Mouse (Mus musculus) left cerebral cortex, postnatal 10 days (tissue): ENCODE results near the gene Nhp2. TPM values are rescaled to one million over a fixed set of nuclear protein-coding genes. Genes with fewer than 3 reads are reported as not detected.

Experiments used
- DNase-seq, 2 experiments: peaks; one replicate each; pipeline ENCODE4 v3.0.0; 2021 to 2022; ENCODE audit warnings: low spot score in 2 of 2, mixed read lengths in 1 of 2; ENCODE audit errors: extremely low spot score in 1 of 2
- intact Hi-C: fragments of 180-260 bp; cut with DNase I; formaldehyde crosslinking; loops from one replicate; pipeline ENCODE4 v1.15.1; 2025
- total RNA-seq, 2 experiments: library from RNA; stranded (reverse); gene quantifications; 2 replicates each; pipeline ENCODE4 v1.2.3; 2021

The Nhp2 gene
- 10 to 100 TPM; 51.1 to 51.4 TPM for total RNA-seq

DNA sequence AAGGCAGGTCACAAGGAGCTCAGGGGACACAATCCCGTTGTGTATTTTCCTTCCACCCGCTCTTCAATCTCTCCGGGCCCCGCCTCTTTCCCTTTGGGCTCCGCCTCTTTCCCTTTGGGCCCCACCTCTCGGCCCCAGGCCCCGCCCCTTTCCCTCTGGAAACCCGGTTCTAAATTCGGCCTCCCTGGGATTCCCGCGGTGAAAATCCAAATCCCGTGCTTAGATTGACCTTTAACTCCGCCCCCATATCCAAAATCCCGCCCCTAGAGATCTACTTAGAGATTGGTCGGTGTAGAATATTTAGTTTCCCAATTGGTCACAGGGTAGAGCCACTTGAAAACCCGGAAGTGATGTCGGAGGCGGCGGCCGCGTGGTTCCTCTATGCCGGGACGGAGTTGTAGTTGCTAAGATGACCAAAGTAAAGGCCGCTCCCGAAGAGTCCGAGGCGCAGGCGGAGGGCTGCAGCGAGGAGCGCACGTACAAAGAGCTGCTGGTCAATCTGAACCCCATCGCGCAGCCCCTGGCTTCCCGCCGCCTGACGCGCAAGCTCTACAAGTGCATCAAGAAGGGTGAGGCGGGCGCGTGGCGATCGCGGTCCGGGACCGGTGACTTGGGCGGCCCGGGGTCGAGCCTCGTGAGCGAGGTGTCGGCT, at the start of gene Nhp2:
Gene Nhp2, plus strand, starts transcription at position 327 of the 652 bp plus-strand sequence.
- DNase-seq = peak; percentile 94 to 97
- intact Hi-C loops = loop anchor here (2.0 kb wide), 1 partner anchor 61 kb away; no protein-coding TSS in a partner anchor

DNA sequence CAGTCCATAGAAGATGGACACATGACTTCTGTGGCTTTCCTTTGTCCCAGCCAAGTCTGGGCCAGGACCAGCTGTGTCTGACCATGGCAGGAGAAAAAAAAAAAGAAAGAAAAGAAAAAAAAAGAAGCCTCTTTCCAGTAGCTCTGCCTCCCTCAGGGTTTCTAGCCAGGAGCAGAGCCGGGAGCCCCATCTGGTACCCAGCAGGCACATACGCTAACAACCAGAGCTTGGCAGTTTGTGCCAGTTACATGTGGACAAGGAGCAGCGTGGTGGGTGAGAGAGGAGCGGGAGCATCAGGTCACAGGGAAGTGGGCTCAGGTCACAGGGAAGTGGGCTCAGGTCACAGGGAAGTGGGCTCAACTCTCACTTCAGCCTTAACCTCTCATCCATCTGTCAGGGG, 43.1 kb upstream of the Nhp2 start:
- no peak for DNase-seq
- intact Hi-C loops = no loop called here

- intact Hi-C loops = no loop called here
- no peak for DNase-seq
Measured at GRCm38 (mm10) chr11:51577587-51577986, 41.9 kb upstream of the Nhp2 start.

GRCm38 (mm10) chr11:51579024-51579423, 40.5 kb upstream of the Nhp2 start:
- no peak for DNase-seq
- intact Hi-C loops = no loop called here

DNA sequence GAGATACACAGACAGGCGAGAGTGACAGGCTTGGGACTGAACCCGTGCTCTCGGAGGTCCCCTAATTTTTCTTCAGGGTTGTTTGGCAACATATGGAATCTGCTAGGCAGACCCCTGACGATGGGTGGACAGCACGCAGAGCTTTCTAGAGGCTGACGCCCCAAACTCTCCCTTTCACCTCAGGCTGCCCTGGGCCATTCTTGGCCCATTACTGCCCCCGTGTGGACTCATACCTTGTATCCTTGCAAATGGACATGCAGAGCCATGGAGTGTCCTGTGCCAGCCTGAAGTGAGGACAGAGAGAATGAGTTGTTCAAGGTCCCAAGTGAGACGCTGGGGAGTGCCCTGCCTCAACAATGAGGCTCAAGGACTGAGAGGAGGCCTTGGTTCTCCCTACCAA, 36.8 kb upstream of the Nhp2 start:
- DNase-seq = peak; percentile 37 to 80
- intact Hi-C loops = loop anchor here (5.0 kb wide), 1 partner anchor 295 kb away; the partner anchor contains the start of gene Col23a1

DNA sequence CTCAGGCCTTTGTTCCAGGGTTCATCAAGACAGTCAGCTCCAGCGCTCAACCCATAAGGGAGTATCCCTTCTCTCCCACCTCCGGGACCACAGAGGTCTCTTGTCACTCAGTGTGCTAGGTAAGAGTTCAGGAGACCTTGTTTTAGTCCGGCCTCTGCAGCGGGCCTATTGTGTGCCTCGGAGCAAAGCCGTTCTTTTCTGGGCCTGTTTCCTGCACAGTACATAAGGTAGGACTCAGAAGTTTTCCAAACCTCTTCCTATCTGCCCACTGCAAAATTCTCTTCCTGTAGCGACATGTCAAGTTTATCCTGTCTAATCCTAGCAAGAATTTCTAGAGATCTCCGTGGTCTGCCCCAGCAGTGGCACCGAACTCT, 35.5 kb upstream of the Nhp2 start:
- intact Hi-C loops = loop anchor here (5.0 kb wide), 1 partner anchor 297 kb away; the partner anchor contains the start of gene Col23a1
- DNase-seq = no peak

- peak; percentile 91 to 96 for DNase-seq
- intact Hi-C loops = loop anchor here (5.0 kb wide), 1 partner anchor 297 kb away; the partner anchor contains the start of gene Col23a1
Measured at GRCm38 (mm10) chr11:51584431-51585248, 34.9 kb upstream of the Nhp2 start, which contains the start of gene Phykpl. Phykpl (plus strand) TSS chr11:51584757.

GRCm38 (mm10) chr11:51585608-51586252, 33.8 kb upstream of the Nhp2 start:
- intact Hi-C loops = no loop called here
- DNase-seq = no peak

- no peak for DNase-seq
- intact Hi-C loops = no loop called here
Measured at GRCm38 (mm10) chr11:51586411-51586810, 33.1 kb upstream of the Nhp2 start.

DNA sequence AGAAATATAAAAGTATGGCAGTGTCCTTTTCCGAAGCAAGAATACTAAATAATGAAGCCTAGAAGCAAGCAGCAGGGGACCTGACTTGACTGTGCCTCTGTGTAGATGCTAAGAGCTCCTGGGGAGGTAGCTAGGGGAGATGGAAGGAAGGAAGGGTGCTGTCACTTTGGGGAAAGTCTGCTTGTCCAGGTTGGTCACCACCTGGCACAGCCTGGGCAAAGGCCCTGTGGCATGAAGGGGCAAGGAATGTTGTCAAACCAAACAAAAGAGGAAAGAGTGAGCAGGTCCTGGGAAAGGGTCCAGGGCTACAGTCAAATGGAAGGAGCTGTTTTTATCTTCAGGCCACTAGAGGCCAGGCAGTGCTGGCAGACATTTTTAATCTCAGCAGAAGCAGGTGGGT, 32.5 kb upstream of the Nhp2 start:
- intact Hi-C loops = no loop called here
- no peak for DNase-seq

GRCm38 (mm10) chr11:51588833-51589232, 30.7 kb upstream of the Nhp2 start:
- no peak for DNase-seq
- intact Hi-C loops = no loop called here

GRCm38 (mm10) chr11:51590002-51590401, 29.5 kb upstream of the Nhp2 start:
- intact Hi-C loops = no loop called here
- no peak for DNase-seq

DNA sequence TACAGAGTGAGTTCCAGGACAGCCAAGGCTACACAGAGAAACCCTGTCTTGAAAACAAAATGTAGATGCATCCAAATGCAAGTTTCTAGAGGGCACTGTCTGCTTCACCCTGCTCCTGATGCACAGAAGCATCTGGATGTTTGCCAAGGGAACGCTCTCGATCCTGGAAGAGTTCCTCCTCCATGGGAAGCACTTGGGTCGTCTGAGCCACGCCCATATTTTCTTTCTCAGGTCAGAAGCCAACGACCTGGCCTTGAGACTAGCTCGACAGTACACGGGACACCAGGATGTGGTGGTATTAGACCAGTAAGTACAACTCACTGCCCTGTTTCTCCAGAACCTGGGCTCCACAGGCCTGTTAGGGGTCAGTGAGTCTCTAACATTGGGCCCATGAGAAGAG, 28.4 kb upstream of the Nhp2 start:
- intact Hi-C loops = no loop called here
- DNase-seq = no peak

- intact Hi-C loops = no loop called here
Measured at GRCm38 (mm10) chr11:51591915-51592314, 27.6 kb upstream of the Nhp2 start.

GRCm38 (mm10) chr11:51593368-51593767, 26.2 kb upstream of the Nhp2 start:
- DNase-seq = no peak
- intact Hi-C loops = no loop called here

More at GRCm38 (mm10) chr11:51591915-51592314, 27.6 kb upstream of the Nhp2 start:
- no peak for DNase-seq

DNA sequence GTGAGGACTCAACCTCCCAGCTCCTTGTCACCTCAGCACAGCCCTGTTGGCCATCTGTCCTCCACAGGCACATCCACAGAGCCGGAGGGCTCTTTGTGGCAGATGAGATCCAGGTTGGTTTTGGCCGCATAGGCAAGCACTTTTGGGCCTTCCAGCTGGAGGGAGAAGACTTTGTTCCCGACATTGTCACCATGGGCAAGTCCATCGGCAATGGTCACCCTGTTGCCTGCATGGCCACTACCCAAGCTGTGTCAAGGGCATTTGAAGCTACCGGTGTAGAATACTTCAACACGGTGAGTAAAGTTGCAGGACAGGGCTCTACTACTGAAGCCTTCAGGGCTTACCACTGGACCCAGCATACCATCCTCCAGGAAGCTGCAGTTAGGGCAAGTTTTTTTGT, 25.7 kb upstream of the Nhp2 start:
- DNase-seq = no peak
- intact Hi-C loops = no loop called here

GRCm38 (mm10) chr11:51594715-51595350, 24.7 kb upstream of the Nhp2 start:
- no peak for DNase-seq
- intact Hi-C loops = no loop called here

- intact Hi-C loops = no loop called here
- DNase-seq = no peak
Measured at GRCm38 (mm10) chr11:51595459-51596083, 24.0 kb upstream of the Nhp2 start.

DNA sequence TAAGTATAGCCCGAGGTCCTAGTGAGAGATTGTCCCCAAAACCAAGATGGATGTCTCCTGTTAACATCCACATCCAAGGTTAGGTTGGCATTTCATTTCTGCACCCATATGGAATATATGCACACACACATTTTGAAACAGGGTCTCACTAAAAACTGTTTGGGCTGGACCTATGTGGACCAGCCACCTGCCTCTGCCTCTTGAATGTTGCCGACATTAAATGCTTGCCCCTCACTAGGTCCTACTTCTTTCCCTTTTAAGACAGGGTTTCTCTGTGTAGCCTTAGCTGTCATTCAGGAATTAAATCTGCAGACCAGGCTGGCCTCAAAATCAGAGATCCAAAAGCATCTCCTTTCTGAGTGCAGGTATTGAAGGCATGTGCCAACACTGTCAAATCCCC, 22.0 kb upstream of the Nhp2 start:
- intact Hi-C loops = no loop called here
- DNase-seq = no peak
